Mouse (Mus musculus) gastrocnemius, adult 2 months (tissue): ENCODE data around the gene Zc2hc1c. TPM values are rescaled to one million over a fixed set of nuclear protein-coding genes. Genes with fewer than 3 reads are reported as not detected.
"Not testable (repeated sequence)": the region's sequence is repeated elsewhere in the genome, so short reads cannot be mapped to it uniquely, and the experiment has no call there.

Experiments used
- DNase-seq: peaks from one replicate; pipeline ENCODE4 v3.0.0; 2022
- H3K27ac ChIP-seq: fragments of 200-600 bp; 2 replicates; pipeline ENCODE4 v1.8.1; 2022; ENCODE audit warnings: mild to moderate bottlenecking
- H3K4me3 ChIP-seq: fragments of 200-600 bp; 2 replicates; pipeline ENCODE4 v1.8.1; 2022; ENCODE audit warnings: mild to moderate bottlenecking, moderate library complexity
- CTCF ChIP-seq: fragments of 200-600 bp; IDR thresholded peaks from 2 replicates; pipeline ENCODE4 v1.8.1; 2022; ENCODE audit warnings: antibody characterized with exemption, mild to moderate bottlenecking, moderate library complexity
- intact Hi-C: fragments of 180-260 bp; cut with DNase I; formaldehyde crosslinking; loops from one replicate; pipeline ENCODE4 v1.15.1; 2025
- total RNA-seq, 2 experiments: library from RNA; stranded (reverse); gene quantifications; 2 replicates each; pipeline ENCODE4 v1.2.3; 2021

The Zc2hc1c gene
- total RNA-seq, 2 experiments from 2014 or later = 0.95 to 1.7 TPM

GRCm38 (mm10) chr12:85271843-85272206, 16.6 kb upstream of the Zc2hc1c start:
- H3K27ac ChIP-seq = no peak overlapping the region
- intact Hi-C loops = loop anchor here (5.0 kb wide), 1 partner anchor 50 kb away; no protein-coding TSS in a partner anchor
- no peak for DNase-seq
- no peak overlapping the region for H3K4me3 ChIP-seq
- no peak for TF ChIP-seq CTCF

- intact Hi-C loops = loop anchor here (5.0 kb wide), 1 partner anchor 51 kb away; no protein-coding TSS in a partner anchor
- no peak for DNase-seq
- no peak for TF ChIP-seq CTCF
- Histone ChIP-seq H3K27ac (no peak overlapping the region), H3K4me3 (no peak overlapping the region)
Observed at GRCm38 (mm10) chr12:85273508-85273907, 14.9 kb upstream of the Zc2hc1c start.

- intact Hi-C loops = no loop called here
- TF ChIP-seq CTCF = no peak
- H3K4me3 ChIP-seq = no peak overlapping the region
- no peak for DNase-seq
- H3K27ac ChIP-seq = no peak overlapping the region
Observed at GRCm38 (mm10) chr12:85276273-85276672, 12.1 kb upstream of the Zc2hc1c start.

- intact Hi-C loops = no loop called here
- Histone ChIP-seq H3K27ac (no peak overlapping the region), H3K4me3 (no peak overlapping the region)
- no peak for DNase-seq
- no peak for TF ChIP-seq CTCF
Observed at GRCm38 (mm10) chr12:85278919-85279318, 9.5 kb upstream of the Zc2hc1c start.

GRCm38 (mm10) chr12:85279396-85280080, 8.9 kb upstream of the Zc2hc1c start:
- peak overlapping the region; percentile 91 for H3K27ac ChIP-seq
- peak overlapping the region; percentile 80 for H3K4me3 ChIP-seq
- no peak for TF ChIP-seq CTCF
- DNase-seq = no peak
- intact Hi-C loops = no loop called here

GRCm38 (mm10) chr12:85280105-85280844, 8.1 kb upstream of the Zc2hc1c start:
- peak overlapping the region; percentile 80 for H3K4me3 ChIP-seq
- DNase-seq = peak; percentile 95
- peak overlapping the region; percentile 91 for H3K27ac ChIP-seq
- no peak for TF ChIP-seq CTCF
- intact Hi-C loops = no loop called here

- Histone ChIP-seq H3K27ac (peak overlapping the region; percentile 91; the same call in 1 of the 2 replicates), H3K4me3 (peak overlapping the region; percentile 80)
- no peak for DNase-seq
- TF ChIP-seq CTCF = no peak
- intact Hi-C loops = no loop called here
Observed at GRCm38 (mm10) chr12:85280845-85281651, 7.3 kb upstream of the Zc2hc1c start.

GRCm38 (mm10) chr12:85281756-85282155, 6.6 kb upstream of the Zc2hc1c start:
- intact Hi-C loops, H3K27ac ChIP-seq, DNase-seq, H3K4me3 ChIP-seq: not testable (repeated sequence)

- Histone ChIP-seq H3K4me3 (no peak overlapping the region), H3K27ac (no peak overlapping the region)
- no peak for DNase-seq
- no peak for TF ChIP-seq CTCF
- intact Hi-C loops = no loop called here
Observed at GRCm38 (mm10) chr12:85284331-85284730, 4.1 kb upstream of the Zc2hc1c start.

- no peak overlapping the region for H3K27ac ChIP-seq
- no peak overlapping the region for H3K4me3 ChIP-seq
- TF ChIP-seq CTCF = no peak
- intact Hi-C loops = loop anchor here (5.0 kb wide), 1 partner anchor 118 kb away; no protein-coding TSS in a partner anchor
- DNase-seq = no peak
Observed at GRCm38 (mm10) chr12:85284996-85285395, 3.4 kb upstream of the Zc2hc1c start.

- no peak for DNase-seq
- H3K4me3 ChIP-seq = peak overlapping the region; percentile 82
- H3K27ac ChIP-seq = peak overlapping the region; percentile 91; the same call in 1 of the 2 replicates
- intact Hi-C loops = loop anchor here (5.0 kb wide), 1 partner anchor 120 kb away; no protein-coding TSS in a partner anchor
- peak; percentile 48 for TF ChIP-seq CTCF
Observed at GRCm38 (mm10) chr12:85286941-85287340, 1.4 kb upstream of the Zc2hc1c start.

- peak; percentile 81 for DNase-seq
- TF ChIP-seq CTCF = no peak
- peak within 1 kb of the TSS; percentile 82 for H3K4me3 ChIP-seq
- H3K27ac ChIP-seq = peak within 1 kb of the TSS; percentile 91
- intact Hi-C loops = loop anchor here (5.0 kb wide), 1 partner anchor 121 kb away; no protein-coding TSS in a partner anchor
Observed at GRCm38 (mm10) chr12:85287809-85288485, 444 bp upstream of the Zc2hc1c start, which contains the start of gene Acyp1. TSS of gene Acyp1 (minus strand) at chr12:85288438.
